Mouse (Mus musculus) heart, adult 10 weeks (tissue): ENCODE results near the gene Nckap1. TPM values are rescaled to one million over a fixed set of nuclear protein-coding genes. Genes with fewer than 3 reads are reported as not detected.

Experiments
- polyA plus RNA-seq: library from polyadenylated mRNA; stranded (reverse); fragments of 350-450 nt; fragmentation: Illumina TruSeq; extraction: RNeasy Lipid Tissue Mini Kit (QIAGEN cat#74804); gene quantifications from one replicate; pipeline ENCODE4 v1.2.3, GENCODE M21; 2014; ENCODE audit warnings: low read depth, low replicate concordance

The Nckap1 gene
- 55.2 TPM for polyA plus RNA-seq

DNA sequence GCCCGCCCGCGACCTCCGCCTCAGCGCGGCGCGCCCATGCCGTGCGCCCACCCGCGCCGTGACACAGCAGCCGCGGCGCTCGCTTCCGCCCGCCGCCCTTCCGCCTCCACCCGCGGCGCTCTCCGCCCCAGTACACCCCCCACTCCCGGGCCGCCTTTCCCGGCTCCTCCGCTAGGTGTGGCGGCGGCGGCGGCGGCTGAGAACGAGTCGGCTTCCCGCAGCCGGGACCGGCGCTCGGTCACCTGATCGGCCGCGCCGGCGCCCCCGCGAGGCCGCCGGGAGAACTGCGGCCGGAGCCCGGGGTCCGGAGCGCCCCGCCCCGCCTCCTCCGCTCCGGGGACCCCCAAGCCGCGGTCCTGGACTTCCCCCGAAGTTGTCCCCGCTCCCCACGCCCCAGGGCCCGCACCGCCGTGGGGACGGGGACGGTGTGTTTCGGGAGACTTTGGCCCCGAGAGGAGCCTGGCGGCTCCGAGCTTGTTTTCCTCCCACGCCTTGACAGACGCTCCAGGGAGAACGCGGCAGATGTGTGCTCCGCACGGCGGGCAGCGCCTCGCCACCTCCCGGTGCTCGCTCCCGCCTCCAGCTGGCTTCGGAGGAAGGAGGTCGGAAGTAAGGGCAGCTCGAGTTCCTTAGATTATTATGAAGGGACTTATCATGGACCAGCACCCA, at the start of gene Nckap1:
Gene Nckap1 (minus strand): TSS at position 338 of the 669 bp plus-strand sequence.

DNA sequence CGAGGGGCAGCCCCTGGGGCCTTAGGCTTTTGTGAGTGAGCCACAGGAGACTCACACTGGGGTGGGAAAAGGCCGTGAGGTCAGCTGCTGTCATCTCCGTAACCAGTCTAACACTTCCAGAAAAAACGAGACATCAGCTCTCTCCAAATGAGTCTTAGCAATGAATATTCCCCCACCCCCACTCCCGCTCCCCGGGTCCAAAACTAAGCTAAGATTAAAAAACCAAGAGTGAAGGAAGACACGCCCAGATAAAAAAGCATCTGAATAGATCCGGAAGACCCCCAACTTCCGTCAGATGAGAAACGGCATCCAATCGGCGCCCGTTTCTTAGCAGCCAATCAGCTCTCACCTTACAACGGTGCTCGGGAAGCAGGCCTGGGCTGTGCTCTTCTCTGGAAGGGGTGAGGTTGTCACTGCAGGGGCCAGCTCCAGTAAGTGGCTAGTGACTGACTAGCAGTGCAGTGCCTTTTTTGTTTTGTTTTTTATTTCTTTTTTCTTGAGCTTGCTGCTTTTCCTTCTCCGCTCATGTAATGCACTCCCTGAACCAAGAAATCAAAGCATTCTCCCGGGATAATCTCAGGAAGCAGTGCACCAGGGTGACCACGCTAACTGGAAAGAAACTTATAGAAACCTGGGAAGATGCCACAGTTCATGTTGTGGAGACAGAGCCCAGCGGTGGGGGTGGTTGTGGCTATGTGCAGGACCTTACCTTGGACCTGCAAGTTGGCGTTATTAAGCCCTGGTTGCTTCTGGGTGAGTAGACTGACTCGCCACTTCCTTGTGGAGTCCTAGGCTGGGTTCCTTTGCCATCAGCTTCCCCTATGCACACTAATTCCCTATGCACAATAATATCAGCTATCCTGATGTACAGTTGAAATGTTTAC, 35.9 kb upstream of the Nckap1 start, which contains the start of the genes Dusp19 and Nup35:
Gene Dusp19 (plus strand): TSS at position 192 of the 884 bp plus-strand sequence.
Gene Nup35 (plus strand): TSS at position 383 of the 884 bp plus-strand sequence.

Other genes with a start within 250 kb of the Nckap1 start
- gene Frzb, start 133.8 kb downstream of the Nckap1 start, polyA plus RNA-seq: 5.6 TPM
- 10.3 TPM for gene Dusp19, start 35.7 kb upstream of the Nckap1 start, polyA plus RNA-seq
- gene Nup35, start 35.9 kb upstream of the Nckap1 start, polyA plus RNA-seq: 9.4 TPM